Mouse (Mus musculus): ENCODE results near the gene Naa10. TPM values are rescaled to one million over a fixed set of nuclear protein-coding genes. Genes with fewer than 3 reads are reported as not detected.

Naa10 gene
- polyA plus RNA-seq, 1 experiment from 2014 or later = 112 TPM

- no peak overlapping the region for H3K27ac ChIP-seq (replicated peaks)
- WGBS = 26% methylated on average over 23 of the region's 26 CpGs
- H3K4me1 ChIP-seq (replicated peaks) = peaks cover 6% of the 10 kb centered on the region
- H3K27me3 ChIP-seq = no peaks in the 10 kb centered on the region
- no peaks in the 10 kb centered on the region for H3K36me3 ChIP-seq
- peak overlapping the region; percentile 10; the same call in 1 of the 2 replicates for H3K4me3 ChIP-seq
- no peak overlapping the region for H3K9ac ChIP-seq
- H3K4me2 ChIP-seq = peak overlapping the region; percentile 42
- H3K9me3 ChIP-seq = no peaks in the 10 kb centered on the region
- no peak for ATAC-seq (ENCODE audit: low read depth)
Observed at GRCm38 (mm10) chrX:73911156-73911555, 10.6 kb downstream of the Naa10 start.

- Histone ChIP-seq H3K9ac (no peak overlapping the region), H3K27me3 (no peaks in the 10 kb centered on the region), H3K4me2 (no peak overlapping the region; the same call in 1 of the 2 replicates), H3K4me1 (replicated peaks) (peaks cover 2% of the 10 kb centered on the region), H3K4me3 (no peak overlapping the region), H3K36me3 (no peaks in the 10 kb centered on the region), H3K9me3 (no peaks in the 10 kb centered on the region), H3K27ac (replicated peaks) (no peak overlapping the region)
- ATAC-seq (ENCODE audit: low read depth) = no peak
Observed at GRCm38 (mm10) chrX:73910451-73910850, 11.3 kb downstream of the Naa10 start.

GRCm38 (mm10) chrX:73910049-73910448, 11.7 kb downstream of the Naa10 start:
- H3K27me3 ChIP-seq = no peaks in the 10 kb centered on the region
- no peak for ATAC-seq (ENCODE audit: low read depth)
- H3K36me3 ChIP-seq = no peaks in the 10 kb centered on the region
- 85% methylated on average over 1 of the region's 1 CpGs for WGBS
- no peak overlapping the region for H3K4me2 ChIP-seq
- no peaks in the 10 kb centered on the region for H3K4me1 ChIP-seq (replicated peaks)
- H3K4me3 ChIP-seq = no peak overlapping the region
- no peak overlapping the region for H3K27ac ChIP-seq (replicated peaks)
- no peak overlapping the region for H3K9ac ChIP-seq
- H3K9me3 ChIP-seq = no peaks in the 10 kb centered on the region

GRCm38 (mm10) chrX:73897959-73898358, 23.8 kb downstream of the Naa10 start:
- H3K4me1 ChIP-seq (replicated peaks) = no peaks in the 10 kb centered on the region
- 71% methylated on average over 3 of the region's 3 CpGs for WGBS
- H3K27me3 ChIP-seq = no peaks in the 10 kb centered on the region
- no peaks in the 10 kb centered on the region for H3K9me3 ChIP-seq
- no peak for ATAC-seq (ENCODE audit: low read depth)
- no peak overlapping the region for H3K9ac ChIP-seq
- no peak overlapping the region for H3K27ac ChIP-seq (replicated peaks)
- H3K36me3 ChIP-seq = no peaks in the 10 kb centered on the region
- no peak overlapping the region for H3K4me2 ChIP-seq
- H3K4me3 ChIP-seq = no peak overlapping the region

- WGBS = 25% methylated on average over 2 of the region's 2 CpGs
- Histone ChIP-seq H3K27me3 (no peaks in the 10 kb centered on the region), H3K4me1 (replicated peaks) (no peaks in the 10 kb centered on the region), H3K9ac (no peak within 1 kb of the TSS), H3K36me3 (no peaks in the 10 kb centered on the region), H3K27ac (replicated peaks) (no peak within 1 kb of the TSS), H3K4me3 (no peak within 1 kb of the TSS), H3K4me2 (no peak within 1 kb of the TSS), H3K9me3 (no peaks in the 10 kb centered on the region)
- ATAC-seq (ENCODE audit: low read depth) = no peak
Observed at GRCm38 (mm10) chrX:73895719-73896118, 26.0 kb downstream of the Naa10 start, which contains the start of gene L1cam. TSS of gene L1cam (minus strand) at chrX:73896105.

GRCm38 (mm10) chrX:73892833-73893232, 28.9 kb downstream of the Naa10 start:
- Histone ChIP-seq H3K9me3 (no peaks in the 10 kb centered on the region), H3K27me3 (no peaks in the 10 kb centered on the region), H3K4me2 (no peak overlapping the region), H3K9ac (no peak overlapping the region), H3K36me3 (no peaks in the 10 kb centered on the region), H3K27ac (replicated peaks) (no peak overlapping the region), H3K4me1 (replicated peaks) (no peaks in the 10 kb centered on the region), H3K4me3 (no peak overlapping the region)
- 92% methylated on average over 14 of the region's 14 CpGs for WGBS
- ATAC-seq (ENCODE audit: low read depth) = no peak

GRCm38 (mm10) chrX:73891551-73892152, 30.1 kb downstream of the Naa10 start, which contains the start of gene Avpr2:
TSS of gene Avpr2 (plus strand) at chrX:73892102.
- no peaks in the 10 kb centered on the region for H3K4me1 ChIP-seq (replicated peaks)
- 88% methylated on average over 6 of the region's 6 CpGs for WGBS
- H3K9me3 ChIP-seq = no peaks in the 10 kb centered on the region
- H3K27ac ChIP-seq (replicated peaks) = no peak within 1 kb of the TSS
- H3K27me3 ChIP-seq = no peaks in the 10 kb centered on the region
- H3K36me3 ChIP-seq = no peaks in the 10 kb centered on the region
- H3K4me2 ChIP-seq = no peak within 1 kb of the TSS
- H3K4me3 ChIP-seq = no peak within 1 kb of the TSS
- no peak for ATAC-seq (ENCODE audit: low read depth)
- no peak within 1 kb of the TSS for H3K9ac ChIP-seq

- H3K9ac ChIP-seq = peak overlapping the region; percentile 81
- peak overlapping the region; percentile 55 for H3K4me2 ChIP-seq
- H3K4me3 ChIP-seq = no peak overlapping the region
- no peaks in the 10 kb centered on the region for H3K9me3 ChIP-seq
- peaks cover 15% of the 10 kb centered on the region; the same call in 1 of the 2 replicates for H3K4me1 ChIP-seq (replicated peaks)
- peak overlapping the region; percentile 79 for H3K27ac ChIP-seq (replicated peaks)
- ATAC-seq (ENCODE audit: low read depth) = peak; percentile 18; the same call in 1 of the 2 replicates
- 12% methylated on average over 6 of the region's 6 CpGs for WGBS
- peaks cover 2% of the 10 kb centered on the region; the same call in 1 of the 2 replicates for H3K27me3 ChIP-seq
- no peaks in the 10 kb centered on the region for H3K36me3 ChIP-seq
Observed at GRCm38 (mm10) chrX:73881463-73881862, 40.3 kb downstream of the Naa10 start.

- Histone ChIP-seq H3K9me3 (no peaks in the 10 kb centered on the region), H3K27ac (replicated peaks) (peak overlapping the region; percentile 79), H3K27me3 (peaks cover 2% of the 10 kb centered on the region; the same call in 1 of the 2 replicates), H3K4me1 (replicated peaks) (peaks cover 19% of the 10 kb centered on the region; the same call in 1 of the 2 replicates), H3K9ac (peak overlapping the region; percentile 81), H3K36me3 (no peaks in the 10 kb centered on the region), H3K4me2 (peak overlapping the region; percentile 55), H3K4me3 (peak overlapping the region; percentile 53)
- ATAC-seq (ENCODE audit: low read depth) = peak; percentile 57
- 23% methylated on average over 16 of the region's 16 CpGs for WGBS
Observed at GRCm38 (mm10) chrX:73881036-73881427, 40.7 kb downstream of the Naa10 start.

- Histone ChIP-seq H3K36me3 (no peaks in the 10 kb centered on the region), H3K9me3 (no peaks in the 10 kb centered on the region), H3K4me1 (replicated peaks) (peaks cover 25% of the 10 kb centered on the region; the same call in 1 of the 2 replicates), H3K27me3 (peaks cover 2% of the 10 kb centered on the region; the same call in 1 of the 2 replicates), H3K4me2 (peak overlapping the region; percentile 55), H3K27ac (replicated peaks) (peak overlapping the region; percentile 79), H3K4me3 (peak overlapping the region; percentile 53), H3K9ac (peak overlapping the region; percentile 81)
- WGBS = 21% methylated on average over 41 of the region's 48 CpGs
- ATAC-seq (ENCODE audit: low read depth) = peak; percentile 59
Observed at GRCm38 (mm10) chrX:73880194-73881035, 41.3 kb downstream of the Naa10 start.

GRCm38 (mm10) chrX:73877014-73877413, 44.7 kb downstream of the Naa10 start:
- H3K36me3 ChIP-seq = no peaks in the 10 kb centered on the region
- H3K4me2 ChIP-seq = peak overlapping the region; percentile 40
- peak overlapping the region; percentile 17; the same call in 1 of the 2 replicates for H3K9ac ChIP-seq
- 69% methylated on average over 1 of the region's 1 CpGs for WGBS
- H3K4me3 ChIP-seq = no peak overlapping the region
- no peak for ATAC-seq (ENCODE audit: low read depth)
- H3K4me1 ChIP-seq (replicated peaks) = peaks cover 37% of the 10 kb centered on the region
- no peak overlapping the region for H3K27ac ChIP-seq (replicated peaks)
- H3K9me3 ChIP-seq = no peaks in the 10 kb centered on the region
- peaks cover 2% of the 10 kb centered on the region; the same call in 1 of the 2 replicates for H3K27me3 ChIP-seq

- no peak for ATAC-seq (ENCODE audit: low read depth)
- 56% methylated on average over 2 of the region's 2 CpGs for WGBS
- H3K4me3 ChIP-seq = no peak overlapping the region
Observed at GRCm38 (mm10) chrX:73875881-73876280, 45.9 kb downstream of the Naa10 start.

More at GRCm38 (mm10) chrX:73875881-73876280, 45.9 kb downstream of the Naa10 start:
- Histone ChIP-seq H3K9ac (0 out of 2 replicates have a peak overlapping the region, but pooled peaks have one; percentile 8), H3K4me1 (replicated peaks) (peaks cover 34% of the 10 kb centered on the region), H3K27ac (replicated peaks) (no peak overlapping the region), H3K9me3 (no peaks in the 10 kb centered on the region), H3K36me3 (no peaks in the 10 kb centered on the region), H3K4me2 (peak overlapping the region; percentile 40), H3K27me3 (peaks cover 2% of the 10 kb centered on the region; the same call in 1 of the 2 replicates)
